Mouse (Mus musculus) heart, postnatal 25 days (tissue): ENCODE measurements at regions not wholly inside any gene's neighbourhood (a gene's known extent, or its start where the extent isn't known, plus 50 kb on each side); places are given as distances from the start of the nearest gene placed in this dataset.

ENCODE experiments used
- DNase-seq: peaks from one replicate; pipeline ENCODE4 v3.0.0; 2022; ENCODE audit warnings: low spot score
- intact Hi-C: fragments of 180-260 bp; cut with DNase I; formaldehyde crosslinking; loops from one replicate; pipeline ENCODE4 v1.15.1; 2025

DNA sequence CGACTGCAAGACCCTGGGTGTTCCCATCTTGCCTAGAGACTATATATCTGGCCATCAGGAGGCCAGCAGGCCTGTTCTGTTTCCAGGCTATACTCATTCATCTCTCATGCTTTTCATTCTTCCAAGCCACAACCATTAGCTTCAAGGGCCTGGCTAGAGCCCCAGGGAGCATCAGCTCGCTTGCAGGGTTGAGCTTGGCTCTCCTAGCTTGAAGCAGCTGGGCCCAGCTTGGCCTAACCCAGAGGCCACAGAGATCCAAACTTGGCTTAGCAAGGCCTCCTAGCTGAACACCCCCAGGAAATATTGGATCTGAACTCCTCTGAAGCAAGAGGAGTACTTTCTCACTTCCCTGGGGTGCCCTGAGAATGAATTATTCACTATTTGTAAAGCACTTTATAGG is 50.3 kb upstream of the 3425401B19Rik start:
- DNase-seq = peak; percentile 64
- intact Hi-C loops = no loop called here
